Mouse (Mus musculus): Measurements from ENCODE around the gene Spaar.

DNA sequence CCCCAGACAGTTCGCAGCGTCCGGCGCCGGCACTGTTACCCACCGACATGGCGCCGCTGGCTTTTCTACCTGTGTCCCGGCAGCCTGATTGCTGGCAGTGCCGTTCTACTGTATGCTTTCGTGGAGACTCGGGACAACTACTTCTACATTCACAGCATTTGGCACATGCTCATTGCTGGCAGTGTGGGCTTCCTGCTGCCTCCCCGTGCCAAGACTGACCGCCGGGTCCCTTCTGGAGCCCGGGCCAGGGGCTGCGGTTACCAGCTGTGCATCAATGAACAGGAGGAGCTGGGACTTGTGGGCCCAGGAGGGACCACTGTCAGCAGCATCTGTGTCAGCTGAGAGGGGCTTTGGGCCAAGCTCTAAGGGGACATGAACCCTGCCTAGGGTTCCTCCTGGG lies 39.8 kb upstream of the Spaar start:
- TF ChIP-seq CTCF (IDR thresholded peaks at IDR 0.05; ENCODE audit: borderline replicate concordance, insufficient read depth, low read depth, low read length), result no peak
- no peak for TF ChIP-seq POLR2A (IDR thresholded peaks at IDR 0.05; ENCODE audit: borderline replicate concordance, insufficient read depth, low read length)
